Mouse (Mus musculus): ENCODE measurements around the gene Tmem216. TPM values are rescaled to one million over a fixed set of nuclear protein-coding genes. Genes with fewer than 3 reads are reported as not detected.

The Tmem216 gene
- polyA plus RNA-seq, 1 experiment from 2014 or later: 51.0 TPM

- ATAC-seq (ENCODE audit: low read depth): no peak
- H3K4me2 ChIP-seq: no peak overlapping the region
- WGBS: 82% methylated on average over 1 of the region's 1 CpGs
Observed at GRCm38 (mm10) chr19:10521926-10522325, 34.1 kb downstream of the Tmem216 start.

GRCm38 (mm10) chr19:10520355-10520754 is 35.7 kb downstream of the Tmem216 start:
- WGBS: 58% methylated on average over 1 of the region's 1 CpGs
- Histone ChIP-seq H3K27ac (replicated peaks) (no peak overlapping the region), H3K9ac (no peak overlapping the region), H3K4me2 (no peak overlapping the region), H3K4me3 (no peak overlapping the region), H3K27me3 (no peaks in the 10 kb centered on the region), H3K9me3 (no peaks in the 10 kb centered on the region), H3K4me1 (replicated peaks) (peaks cover 16% of the 10 kb centered on the region), H3K36me3 (peaks cover 21% of the 10 kb centered on the region)
- ATAC-seq (ENCODE audit: low read depth): no peak

More at GRCm38 (mm10) chr19:10521926-10522325, 34.1 kb downstream of the Tmem216 start:
- Histone ChIP-seq H3K9ac (no peak overlapping the region), H3K4me1 (replicated peaks) (peaks cover 25% of the 10 kb centered on the region), H3K9me3 (no peaks in the 10 kb centered on the region), H3K27ac (replicated peaks) (no peak overlapping the region), H3K36me3 (peaks cover 5% of the 10 kb centered on the region), H3K27me3 (no peaks in the 10 kb centered on the region), H3K4me3 (no peak overlapping the region)

GRCm38 (mm10) chr19:10510759-10511330 is 45.2 kb downstream of the Tmem216 start:
- 87% methylated on average over 6 of the region's 6 CpGs for WGBS
- H3K36me3 ChIP-seq: peaks cover 54% of the 10 kb centered on the region

GRCm38 (mm10) chr19:10502571-10502970 is 53.5 kb downstream of the Tmem216 start:
- peaks cover 70% of the 10 kb centered on the region for H3K36me3 ChIP-seq

More at GRCm38 (mm10) chr19:10510759-10511330, 45.2 kb downstream of the Tmem216 start:
- H3K4me1 ChIP-seq (replicated peaks): no peaks in the 10 kb centered on the region
- no peaks in the 10 kb centered on the region for H3K27me3 ChIP-seq
- no peak overlapping the region for H3K4me3 ChIP-seq
- H3K9ac ChIP-seq: no peak overlapping the region
- ATAC-seq (ENCODE audit: low read depth): no peak
- H3K27ac ChIP-seq (replicated peaks): no peak overlapping the region
- no peak overlapping the region for H3K4me2 ChIP-seq
- H3K9me3 ChIP-seq: no peaks in the 10 kb centered on the region

GRCm38 (mm10) chr19:10500581-10500980 is 55.5 kb downstream of the Tmem216 start:
- Histone ChIP-seq H3K27me3 (no peaks in the 10 kb centered on the region), H3K4me1 (replicated peaks) (peaks cover 21% of the 10 kb centered on the region), H3K27ac (replicated peaks) (no peak overlapping the region), H3K9ac (no peak overlapping the region), H3K4me3 (no peak overlapping the region), H3K4me2 (no peak overlapping the region), H3K36me3 (peaks cover 52% of the 10 kb centered on the region), H3K9me3 (no peaks in the 10 kb centered on the region)
- WGBS: 97% methylated on average over 8 of the region's 8 CpGs
- no peak for ATAC-seq (ENCODE audit: low read depth)

More at GRCm38 (mm10) chr19:10502571-10502970, 53.5 kb downstream of the Tmem216 start:
- Histone ChIP-seq H3K4me2 (no peak overlapping the region), H3K9ac (no peak overlapping the region), H3K9me3 (no peaks in the 10 kb centered on the region), H3K4me3 (no peak overlapping the region), H3K27ac (replicated peaks) (no peak overlapping the region), H3K27me3 (no peaks in the 10 kb centered on the region), H3K4me1 (replicated peaks) (peaks cover 7% of the 10 kb centered on the region; the same call in 1 of the 2 replicates)
- peak; percentile 83 for ATAC-seq (ENCODE audit: low read depth)
- WGBS: 4% methylated on average over 4 of the region's 4 CpGs

GRCm38 (mm10) chr19:10497512-10498160 is 58.4 kb downstream of the Tmem216 start:
- WGBS: 54% methylated on average over 8 of the region's 8 CpGs
- Histone ChIP-seq H3K4me3 (no peak overlapping the region), H3K9me3 (no peaks in the 10 kb centered on the region), H3K4me2 (no peak overlapping the region), H3K4me1 (replicated peaks) (peaks cover 25% of the 10 kb centered on the region), H3K36me3 (peaks cover 32% of the 10 kb centered on the region), H3K9ac (no peak overlapping the region), H3K27ac (replicated peaks) (peak overlapping the region; percentile 54), H3K27me3 (no peaks in the 10 kb centered on the region)
- ATAC-seq (ENCODE audit: low read depth): no peak

GRCm38 (mm10) chr19:10496976-10497375 is 59.1 kb downstream of the Tmem216 start:
- Histone ChIP-seq H3K9me3 (no peaks in the 10 kb centered on the region), H3K36me3 (peaks cover 31% of the 10 kb centered on the region), H3K4me1 (replicated peaks) (peaks cover 32% of the 10 kb centered on the region), H3K27ac (replicated peaks) (peak overlapping the region; percentile 54; the same call in 1 of the 2 replicates), H3K9ac (no peak overlapping the region), H3K4me2 (no peak overlapping the region), H3K27me3 (no peaks in the 10 kb centered on the region), H3K4me3 (no peak overlapping the region)
- 77% methylated on average over 2 of the region's 2 CpGs for WGBS
- ATAC-seq (ENCODE audit: low read depth): no peak; the same call in 1 of the 2 replicates

GRCm38 (mm10) chr19:10495670-10496069 is 60.4 kb downstream of the Tmem216 start:
- WGBS: 84% methylated on average over 1 of the region's 1 CpGs
- no peak overlapping the region for H3K27ac ChIP-seq (replicated peaks)
- peaks cover 18% of the 10 kb centered on the region; the same call in 1 of the 2 replicates for H3K36me3 ChIP-seq
- no peak overlapping the region for H3K4me3 ChIP-seq
- ATAC-seq (ENCODE audit: low read depth): no peak
- H3K9ac ChIP-seq: no peak overlapping the region
- no peaks in the 10 kb centered on the region for H3K9me3 ChIP-seq
- H3K27me3 ChIP-seq: no peaks in the 10 kb centered on the region
- H3K4me1 ChIP-seq (replicated peaks): peaks cover 41% of the 10 kb centered on the region
- H3K4me2 ChIP-seq: no peak overlapping the region

GRCm38 (mm10) chr19:10486264-10486738 is 69.7 kb downstream of the Tmem216 start:
- peak; percentile 84 for ATAC-seq (ENCODE audit: low read depth)
- WGBS: 20% methylated on average over 9 of the region's 9 CpGs
- H3K27me3 ChIP-seq: peaks cover 22% of the 10 kb centered on the region; the same call in 1 of the 2 replicates
- H3K4me1 ChIP-seq (replicated peaks): peaks cover 12% of the 10 kb centered on the region
- H3K9me3 ChIP-seq: no peaks in the 10 kb centered on the region
- H3K4me2 ChIP-seq: no peak overlapping the region
- no peak overlapping the region for H3K4me3 ChIP-seq
- H3K27ac ChIP-seq (replicated peaks): no peak overlapping the region
- no peaks in the 10 kb centered on the region for H3K36me3 ChIP-seq
- H3K9ac ChIP-seq: no peak overlapping the region

Other genes starting within 250 kb of the Tmem216 start
- gene Syt7, start 167.1 kb downstream of the Tmem216 start, polyA plus RNA-seq (2015; fragmentation: Nextera tagmentation; extraction: Ambion mirVana): 9.6 and 10.7 TPM in 2 replicates
- 0.55 and 0.67 TPM in 2 replicates for gene Lrrc10b, start 98.8 kb downstream of the Tmem216 start, polyA plus RNA-seq (2015; fragmentation: Nextera tagmentation; extraction: Ambion mirVana)
- 0.18 and 0.22 TPM in 2 replicates for gene Ppp1r32, start 73.3 kb downstream of the Tmem216 start, polyA plus RNA-seq (2015; fragmentation: Nextera tagmentation; extraction: Ambion mirVana)
- 47.3 and 60.1 TPM in 2 replicates for gene Cpsf7, start 31.0 kb downstream of the Tmem216 start, polyA plus RNA-seq (2015; fragmentation: Nextera tagmentation; extraction: Ambion mirVana)
- 72.1 and 77.0 TPM in 2 replicates for gene Sdhaf2, start 30.1 kb downstream of the Tmem216 start, polyA plus RNA-seq (2015; fragmentation: Nextera tagmentation; extraction: Ambion mirVana)
- 17.7 and 18.0 TPM in 2 replicates for gene Cyb561a3, start 20.9 kb upstream of the Tmem216 start, polyA plus RNA-seq (2015; fragmentation: Nextera tagmentation; extraction: Ambion mirVana)
- 34.8 and 38.2 TPM in 2 replicates for gene Tmem138, start 21.1 kb upstream of the Tmem216 start, polyA plus RNA-seq (2015; fragmentation: Nextera tagmentation; extraction: Ambion mirVana)
- 245 and 271 TPM in 2 replicates for gene Ddb1, start 49.1 kb upstream of the Tmem216 start, polyA plus RNA-seq (2015; fragmentation: Nextera tagmentation; extraction: Ambion mirVana)
- gene Tkfc, start 49.4 kb upstream of the Tmem216 start, polyA plus RNA-seq (2015; fragmentation: Nextera tagmentation; extraction: Ambion mirVana): 24.8 and 25.7 TPM in 2 replicates
- 0.22 and 0.74 TPM in 2 replicates for gene Vwce, start 78.0 kb upstream of the Tmem216 start, polyA plus RNA-seq (2015; fragmentation: Nextera tagmentation; extraction: Ambion mirVana)
- gene Pga5, start 121.8 kb upstream of the Tmem216 start, polyA plus RNA-seq (2015; fragmentation: Nextera tagmentation; extraction: Ambion mirVana): not detected in 2 replicates
- gene Vps37c, start 132.5 kb upstream of the Tmem216 start, polyA plus RNA-seq (2015; fragmentation: Nextera tagmentation; extraction: Ambion mirVana): 34.2 and 37.6 TPM in 2 replicates
- 0.54 and 0.58 TPM in 2 replicates for gene Cd5, start 182.8 kb upstream of the Tmem216 start, polyA plus RNA-seq (2015; fragmentation: Nextera tagmentation; extraction: Ambion mirVana)